Mouse (Mus musculus) MEL (cell line): ENCODE results near the gene Jmjd7. TPM values are rescaled to one million over a fixed set of nuclear protein-coding genes. Genes with fewer than 3 reads are reported as not detected.

ENCODE experiments used
- DNase-seq: peaks from one replicate; pipeline ENCODE4 v3.0.0; 2011; ENCODE audit warnings: low read depth, low spot score
- H3K27ac ChIP-seq: 2 replicates; pipeline ENCODE4 v1.5.1; 2012; ENCODE audit warnings: low read depth, mild to moderate bottlenecking, control low read depth, low read length, moderate library complexity; ENCODE audit not compliant: control insufficient read depth
- H3K27me3 ChIP-seq, 2 experiments: fragments of 150-350 bp in 1 of 2; sonication (generic) in 1 of 2; 2 replicates each; pipeline ENCODE4 v1.6.1; 2012; ENCODE audit warnings: low read length in 2 of 2, mild to moderate bottlenecking in 2 of 2, improper control_type of control experiment in 1 of 2, moderate library complexity in 1 of 2; ENCODE audit not compliant: insufficient read depth in 2 of 2, control insufficient read depth in 1 of 2
- H3K36me3 ChIP-seq, 2 experiments: 2 replicates each; pipeline ENCODE4 v1.6.1; 2012 to 2014; ENCODE audit warnings: low read length in 2 of 2, improper control_type of control experiment in 1 of 2, inconsistent platforms in 1 of 2, mild to moderate bottlenecking in 1 of 2; ENCODE audit not compliant: insufficient read depth in 2 of 2, control insufficient read depth in 1 of 2
- H3K4me1 ChIP-seq, 2 experiments: fragments of 150-350 bp in 1 of 2; sonication (generic) in 1 of 2; 2 replicates each; pipeline ENCODE4 v1.6.1; 2012; ENCODE audit warnings: low read length in 2 of 2, improper control_type of control experiment in 1 of 2, mild to moderate bottlenecking in 1 of 2; ENCODE audit not compliant: insufficient read depth in 2 of 2, control insufficient read depth in 1 of 2
- H3K4me3 ChIP-seq, 2 experiments: fragments of 150-350 bp in 1 of 2; sonication (generic) in 1 of 2; 2 replicates each; pipeline ENCODE4 v1.5.1; 2012; ENCODE audit warnings: low read depth in 2 of 2, low read length in 2 of 2, mild to moderate bottlenecking in 2 of 2, moderate library complexity in 2 of 2, control low read depth in 1 of 2, improper control_type of control experiment in 1 of 2; ENCODE audit not compliant: control insufficient read depth in 1 of 2, insufficient read depth in 1 of 2
- H3K79me2 ChIP-seq: 2 replicates; pipeline ENCODE4 v1.6.1; 2012; ENCODE audit warnings: mild to moderate bottlenecking, low read length, moderate library complexity; ENCODE audit not compliant: control insufficient read depth, poor library complexity, insufficient read depth
- H3K9ac ChIP-seq: 2 replicates; pipeline ENCODE4 v1.6.1; 2012; ENCODE audit warnings: low read depth, mild to moderate bottlenecking, control low read depth, low read length, moderate library complexity; ENCODE audit not compliant: control insufficient read depth, poor library complexity, severe bottlenecking
- H3K9me3 ChIP-seq: fragments of 150-350 bp; sonication (generic); replicated peaks from 2 replicates; pipeline ENCODE4 v1.6.1; 2012; ENCODE audit warnings: mild to moderate bottlenecking, low read length, improper control_type of control experiment, moderate library complexity; ENCODE audit not compliant: insufficient read depth
- CHD1 ChIP-seq: IDR thresholded peaks from 2 replicates; pipeline ENCODE4 v1.6.1; 2012; ENCODE audit warnings: low read depth, mild to moderate bottlenecking, inconsistent platforms, low read length, improper control_type of control experiment
- CHD2 ChIP-seq: IDR thresholded peaks from 2 replicates; pipeline ENCODE4 v1.6.1; 2011; ENCODE audit warnings: low read length, improper control_type of control experiment
- CTCF ChIP-seq, 3 experiments: IDR thresholded peaks in 2 of 3; conservative IDR thresholded peaks in 1 of 3; 2 replicates each; pipeline ENCODE4 v1.5.1; 2011 to 2012; ENCODE audit warnings: low read length in 3 of 3, low read depth in 2 of 3, mild to moderate bottlenecking in 2 of 3, improper control_type of control experiment in 1 of 3, inconsistent platforms in 1 of 3, mixed read lengths in 1 of 3, moderate library complexity in 1 of 3; ENCODE audit not compliant: control insufficient read depth in 1 of 3, insufficient read depth in 1 of 3, poor library complexity in 1 of 3, severe bottlenecking in 1 of 3
- E2F4 ChIP-seq: IDR thresholded peaks from 2 replicates; pipeline ENCODE4 v1.6.1; 2011; ENCODE audit warnings: low read depth, low read length, improper control_type of control experiment, borderline replicate concordance
- ELF1 ChIP-seq: IDR thresholded peaks from 2 replicates; pipeline ENCODE4 v1.6.1; 2014; ENCODE audit warnings: low read depth, mild to moderate bottlenecking, inconsistent platforms, low read length, improper control_type of control experiment, moderate library complexity
- EP300 ChIP-seq, 2 experiments: IDR thresholded peaks; 2 replicates each; pipeline ENCODE4 v1.6.1; 2011; ENCODE audit warnings: improper control_type of control experiment in 2 of 2, low read length in 2 of 2, low read depth in 1 of 2, mild to moderate bottlenecking in 1 of 2
- ETS1 ChIP-seq: IDR thresholded peaks from 2 replicates; pipeline ENCODE4 v1.6.1; 2012; ENCODE audit warnings: low read depth, mild to moderate bottlenecking, inconsistent platforms, low read length, improper control_type of control experiment, moderate library complexity
- GABPA ChIP-seq: IDR thresholded peaks from 2 replicates; pipeline ENCODE4 v1.6.1; 2012; ENCODE audit warnings: low read depth, mild to moderate bottlenecking, inconsistent platforms, low read length, improper control_type of control experiment, moderate library complexity
- GATA1 ChIP-seq: IDR thresholded peaks from 2 replicates; pipeline ENCODE4 v1.6.1; 2011; ENCODE audit warnings: low read depth, low read length, improper control_type of control experiment
- JUND ChIP-seq: IDR thresholded peaks from 2 replicates; pipeline ENCODE4 v1.6.1; 2011; ENCODE audit warnings: low read depth, mild to moderate bottlenecking, improper control_type of control experiment, low read length
- MAFK ChIP-seq: IDR thresholded peaks from 2 replicates; pipeline ENCODE4 v1.6.1; 2011; ENCODE audit warnings: low read depth, mild to moderate bottlenecking, low read length, improper control_type of control experiment, borderline replicate concordance
- MEF2A ChIP-seq: IDR thresholded peaks from 2 replicates; pipeline ENCODE4 v1.6.1; 2014; ENCODE audit warnings: low read depth, mild to moderate bottlenecking, inconsistent platforms, low read length, improper control_type of control experiment; ENCODE audit not compliant: poor library complexity, insufficient replicate concordance, severe bottlenecking; ENCODE audit errors: extremely low read depth
- MXI1 ChIP-seq: IDR thresholded peaks from 2 replicates; pipeline ENCODE4 v1.6.1; 2011; ENCODE audit warnings: mild to moderate bottlenecking, low read depth, low read length, improper control_type of control experiment
- MYC ChIP-seq: IDR thresholded peaks from 2 replicates; pipeline ENCODE4 v1.6.1; 2011; ENCODE audit warnings: low read depth, mild to moderate bottlenecking, low read length, improper control_type of control experiment, moderate library complexity
- NRF1 ChIP-seq: IDR thresholded peaks from 2 replicates; pipeline ENCODE4 v1.6.1; 2014; ENCODE audit warnings: low read depth, mild to moderate bottlenecking, inconsistent platforms, low read length, improper control_type of control experiment, moderate library complexity; ENCODE audit not compliant: poor library complexity, insufficient read depth, severe bottlenecking
- POLR2A ChIP-seq, 2 experiments: IDR thresholded peaks; 2 replicates each; pipeline ENCODE4 v1.6.1; 2011 to 2012; ENCODE audit warnings: low read length in 2 of 2, mild to moderate bottlenecking in 2 of 2, control low read depth in 1 of 2, improper control_type of control experiment in 1 of 2, low read depth in 1 of 2, moderate library complexity in 1 of 2; ENCODE audit not compliant: control insufficient read depth in 1 of 2, insufficient read depth in 1 of 2, poor library complexity in 1 of 2
- POLR2AphosphoS5 ChIP-seq: IDR thresholded peaks from 2 replicates; pipeline ENCODE4 v1.6.1; 2012; ENCODE audit warnings: low read depth, borderline replicate concordance, mild to moderate bottlenecking, inconsistent platforms, low read length, moderate library complexity, mixed read lengths
- RAD21 ChIP-seq: IDR thresholded peaks from 2 replicates; pipeline ENCODE4 v1.6.1; 2011; ENCODE audit warnings: mild to moderate bottlenecking, low read depth, low read length, improper control_type of control experiment
- RCOR1 ChIP-seq: IDR thresholded peaks from 2 replicates; pipeline ENCODE4 v1.6.1; 2012; ENCODE audit warnings: low read depth, mild to moderate bottlenecking, inconsistent platforms, low read length, improper control_type of control experiment
- SIN3A ChIP-seq: IDR thresholded peaks from 2 replicates; pipeline ENCODE4 v1.6.1; 2012; ENCODE audit warnings: low read length, improper control_type of control experiment, inconsistent platforms
- SMC3 ChIP-seq: IDR thresholded peaks from 2 replicates; pipeline ENCODE4 v1.6.1; 2011; ENCODE audit warnings: low read depth, low read length, improper control_type of control experiment
- TBP ChIP-seq: IDR thresholded peaks from 2 replicates; pipeline ENCODE4 v1.8.0; 2011; ENCODE audit warnings: low read depth, low read length, improper control_type of control experiment
- TCF12 ChIP-seq: IDR thresholded peaks from 2 replicates; pipeline ENCODE4 v1.6.1; 2014; ENCODE audit warnings: low read depth, mild to moderate bottlenecking, inconsistent platforms, low read length, improper control_type of control experiment, moderate library complexity
- USF1 ChIP-seq: IDR thresholded peaks from 2 replicates; pipeline ENCODE4 v1.6.1; 2014; ENCODE audit warnings: low read depth, mild to moderate bottlenecking, inconsistent platforms, low read length, improper control_type of control experiment, moderate library complexity
- polyA plus RNA-seq, 2 experiments: library from polyadenylated mRNA; stranded (reverse) in 1 of 2; unstranded in 1 of 2; fragments of >175 nt in 1 of 2; fragments of >200 nt in 1 of 2; gene quantifications; 2 replicates each; pipeline versions ENCODE4 v1.2.1 to v1.2.4; 2012; ENCODE audit warnings: low replicate concordance in 2 of 2, low read depth in 1 of 2; ENCODE audit not compliant: insufficient read length in 2 of 2, insufficient read depth in 1 of 2, missing spikeins in 1 of 2
- total RNA-seq: library from RNA; depleted of rRNA; stranded (reverse); fragments of 300-350 nt; gene quantifications from 2 replicates; pipeline ENCODE4 v1.2.3, GENCODE M21; 2012

Jmjd7 gene
- total and polyA plus RNA-seq, 3 experiments, result 4.2 to 12.0 TPM; not detected in 1

GRCm38 (mm10) chr2:120055923-120056322 lies 28.6 kb downstream of the Jmjd7 start:
- TF ChIP-seq MAFK, result no peak
- TF ChIP-seq POLR2A (IDR thresholded peaks at IDR 0.05; ENCODE audit: control insufficient read depth in 1 of 2, insufficient read depth in 1 of 2, low read depth in 1 of 2, low read length in 2 of 2, poor library complexity in 1 of 2), result no peak
- no peak for TF ChIP-seq ELF1
- TF ChIP-seq RCOR1, result no peak
- no peak for TF ChIP-seq POLR2AphosphoS5
- no peak for TF ChIP-seq GABPA
- TF ChIP-seq MYC, result no peak
- no peak for TF ChIP-seq SMC3
- no peak for TF ChIP-seq E2F4
- TF ChIP-seq, all 39 proteins: peak for 0
- Histone ChIP-seq H3K4me1 (no peaks in the 10 kb centered on the region), H3K4me3 (no peak overlapping the region), H3K36me3 (no peaks in the 10 kb centered on the region), H3K79me2 (no peaks in the 10 kb centered on the region), H3K9me3 (no peaks in the 10 kb centered on the region), H3K27ac (no peak overlapping the region), H3K9ac (no peak overlapping the region), H3K27me3 (peaks cover 0 to 2% of the 10 kb centered on the region in 2 experiments; a peak in 1 of 4 replicates)
- no peak for DNase-seq

- Histone ChIP-seq H3K36me3 (no peaks in the 10 kb centered on the region), H3K4me1 (no peaks in the 10 kb centered on the region), H3K9ac (no peak overlapping the region), H3K27ac (no peak overlapping the region), H3K79me2 (no peaks in the 10 kb centered on the region), H3K9me3 (no peaks in the 10 kb centered on the region), H3K4me3 (no peak overlapping the region), H3K27me3 (peaks cover 0 to 2% of the 10 kb centered on the region in 2 experiments; a peak in 1 of 4 replicates)
- no peak for DNase-seq
- TF ChIP-seq E2F4 (no peak), TCF12 (no peak), JUND (no peak), CHD1 (no peak), MXI1 (no peak), CTCF (IDR thresholded peaks at IDR 0.05 in 2 of 3, conservative IDR thresholded peaks at IDR 0.05 in 1 of 3; ENCODE audit: control insufficient read depth in 1 of 3, insufficient read depth in 1 of 3, low read depth in 2 of 3, low read length in 3 of 3, poor library complexity in 1 of 3, severe bottlenecking in 1 of 3) (no peak), MYC (no peak), RAD21 (no peak), EP300 (IDR thresholded peaks at IDR 0.05; ENCODE audit: low read depth in 1 of 2, low read length in 2 of 2) (no peak), TBP (no peak), NRF1 (no peak), GATA1 (no peak), USF1 (no peak), SIN3A (no peak), ETS1 (no peak), CHD2 (no peak), POLR2AphosphoS5 (no peak), MAFK (no peak), MEF2A (no peak)
Measured at GRCm38 (mm10) chr2:120058818-120059217, 31.5 kb downstream of the Jmjd7 start.
